Mouse (Mus musculus): ENCODE results near the gene Impad1. TPM values are rescaled to one million over a fixed set of nuclear protein-coding genes. Genes with fewer than 3 reads are reported as not detected.

Impad1 gene
- polyA plus RNA-seq (2014; fragmentation: Nextera tagmentation; extraction: Ambion mirVana) = 60.6 and 65.7 TPM in 2 replicates

- H3K27ac ChIP-seq (ENCODE audit: low read length) = peak within 1 kb of the TSS; percentile 81
- no peaks in the 10 kb centered on the region for H3K27me3 ChIP-seq (ENCODE audit: control insufficient read depth, insufficient read depth, low read length)
- peak within 1 kb of the TSS; percentile 59 for H3K4me2 ChIP-seq (replicated peaks; ENCODE audit: low read depth, low read length)
- peak within 1 kb of the TSS; percentile 73 for H3K9ac ChIP-seq (replicated peaks; ENCODE audit: low read depth, low read length)
- no peaks in the 10 kb centered on the region; the same call in 1 of the 2 replicates for H3K4me1 ChIP-seq (ENCODE audit: control insufficient read depth, insufficient read depth, low read length)
- WGBS = under 1% methylated on average over 47 of the region's 48 CpGs
- peak within 1 kb of the TSS; percentile 74 for H3K4me3 ChIP-seq (ENCODE audit: low read depth, low read length)
- H3K36me3 ChIP-seq (ENCODE audit: control insufficient read depth, insufficient read depth, low read length) = no peaks in the 10 kb centered on the region
- H3K9me3 ChIP-seq (ENCODE audit: control insufficient read depth, low read depth, low read length) = no peaks in the 10 kb centered on the region; the same call in 1 of the 2 replicates
- peak; percentile 94 for ATAC-seq (ENCODE audit: insufficient number of reproducible peaks, insufficient read depth, low FRiP score, low read depth)
These were observed at the start of gene Impad1 for GRCm38 (mm10) chr4:4792992-4793834. Gene Impad1, minus strand, starts transcription at chr4:4793355.

- H3K4me3 ChIP-seq (ENCODE audit: low read depth, low read length) = no peak overlapping the region
- no peaks in the 10 kb centered on the region for H3K27me3 ChIP-seq (ENCODE audit: control insufficient read depth, insufficient read depth, low read length)
- H3K9me3 ChIP-seq (ENCODE audit: control insufficient read depth, low read depth, low read length) = no peaks in the 10 kb centered on the region
- H3K27ac ChIP-seq (ENCODE audit: low read length) = no peak overlapping the region
- no peaks in the 10 kb centered on the region for H3K36me3 ChIP-seq (ENCODE audit: control insufficient read depth, insufficient read depth, low read length)
- no peaks in the 10 kb centered on the region for H3K4me1 ChIP-seq (ENCODE audit: control insufficient read depth, insufficient read depth, low read length)
- H3K4me2 ChIP-seq (replicated peaks; ENCODE audit: low read depth, low read length) = no peak overlapping the region
- no peak for ATAC-seq (ENCODE audit: insufficient number of reproducible peaks, insufficient read depth, low FRiP score, low read depth)
- H3K9ac ChIP-seq (replicated peaks; ENCODE audit: low read depth, low read length) = no peak overlapping the region
- WGBS = 51% methylated on average over 1 of the region's 1 CpGs
These were observed 47.0 kb upstream of the Impad1 start for GRCm38 (mm10) chr4:4840145-4840544.

- H3K27me3 ChIP-seq (ENCODE audit: control insufficient read depth, insufficient read depth, low read length) = no peaks in the 10 kb centered on the region
- H3K9ac ChIP-seq (replicated peaks; ENCODE audit: low read depth, low read length) = no peak overlapping the region
- WGBS = 68% methylated on average over 5 of the region's 5 CpGs
- no peak overlapping the region for H3K27ac ChIP-seq (ENCODE audit: low read length)
- H3K9me3 ChIP-seq (ENCODE audit: control insufficient read depth, low read depth, low read length) = no peaks in the 10 kb centered on the region
- no peaks in the 10 kb centered on the region for H3K36me3 ChIP-seq (ENCODE audit: control insufficient read depth, insufficient read depth, low read length)
- H3K4me2 ChIP-seq (replicated peaks; ENCODE audit: low read depth, low read length) = no peak overlapping the region
- no peak overlapping the region for H3K4me3 ChIP-seq (ENCODE audit: low read depth, low read length)
- H3K4me1 ChIP-seq (ENCODE audit: control insufficient read depth, insufficient read depth, low read length) = no peaks in the 10 kb centered on the region
- ATAC-seq (ENCODE audit: insufficient number of reproducible peaks, insufficient read depth, low FRiP score, low read depth) = no peak
These were observed 40.7 kb upstream of the Impad1 start for GRCm38 (mm10) chr4:4833789-4834295.

- H3K9me3 ChIP-seq (ENCODE audit: control insufficient read depth, low read depth, low read length) = no peaks in the 10 kb centered on the region
- WGBS = 74% methylated on average over 2 of the region's 2 CpGs
- H3K27ac ChIP-seq (ENCODE audit: low read length) = no peak overlapping the region
- H3K36me3 ChIP-seq (ENCODE audit: control insufficient read depth, insufficient read depth, low read length) = no peaks in the 10 kb centered on the region
- ATAC-seq (ENCODE audit: insufficient number of reproducible peaks, insufficient read depth, low FRiP score, low read depth) = no peak
- H3K27me3 ChIP-seq (ENCODE audit: control insufficient read depth, insufficient read depth, low read length) = no peaks in the 10 kb centered on the region
- H3K4me3 ChIP-seq (ENCODE audit: low read depth, low read length) = no peak overlapping the region
- H3K4me2 ChIP-seq (replicated peaks; ENCODE audit: low read depth, low read length) = no peak overlapping the region
- H3K4me1 ChIP-seq (ENCODE audit: control insufficient read depth, insufficient read depth, low read length) = no peaks in the 10 kb centered on the region
- no peak overlapping the region for H3K9ac ChIP-seq (replicated peaks; ENCODE audit: low read depth, low read length)
These were observed 35.0 kb upstream of the Impad1 start for GRCm38 (mm10) chr4:4828131-4828530.

- 58% methylated on average over 1 of the region's 1 CpGs for WGBS
- no peak overlapping the region for H3K9ac ChIP-seq (replicated peaks; ENCODE audit: low read depth, low read length)
- ATAC-seq (ENCODE audit: insufficient number of reproducible peaks, insufficient read depth, low FRiP score, low read depth) = no peak
- no peaks in the 10 kb centered on the region for H3K4me1 ChIP-seq (ENCODE audit: control insufficient read depth, insufficient read depth, low read length)
- no peak overlapping the region for H3K4me3 ChIP-seq (ENCODE audit: low read depth, low read length)
- H3K36me3 ChIP-seq (ENCODE audit: control insufficient read depth, insufficient read depth, low read length) = no peaks in the 10 kb centered on the region
- no peaks in the 10 kb centered on the region for H3K9me3 ChIP-seq (ENCODE audit: control insufficient read depth, low read depth, low read length)
- H3K27me3 ChIP-seq (ENCODE audit: control insufficient read depth, insufficient read depth, low read length) = no peaks in the 10 kb centered on the region
- H3K27ac ChIP-seq (ENCODE audit: low read length) = no peak overlapping the region
- no peak overlapping the region for H3K4me2 ChIP-seq (replicated peaks; ENCODE audit: low read depth, low read length)
These were observed 29.0 kb upstream of the Impad1 start for GRCm38 (mm10) chr4:4822119-4822518.

GRCm38 (mm10) chr4:4792141-4792991, 789 bp downstream of the Impad1 start:
- Histone ChIP-seq H3K36me3 (ENCODE audit: control insufficient read depth, insufficient read depth, low read length) (peaks cover 3% of the 10 kb centered on the region; the same call in 1 of the 2 replicates), H3K9me3 (ENCODE audit: control insufficient read depth, low read depth, low read length) (no peaks in the 10 kb centered on the region; the same call in 1 of the 2 replicates), H3K27me3 (ENCODE audit: control insufficient read depth, insufficient read depth, low read length) (no peaks in the 10 kb centered on the region), H3K4me3 (ENCODE audit: low read depth, low read length) (peak overlapping the region; percentile 74), H3K4me2 (replicated peaks; ENCODE audit: low read depth, low read length) (peak overlapping the region; percentile 59), H3K27ac (ENCODE audit: low read length) (peak overlapping the region; percentile 81), H3K9ac (replicated peaks; ENCODE audit: low read depth, low read length) (peak overlapping the region; percentile 73), H3K4me1 (ENCODE audit: control insufficient read depth, insufficient read depth, low read length) (no peaks in the 10 kb centered on the region; the same call in 1 of the 2 replicates)
- peak; percentile 79 for ATAC-seq (ENCODE audit: insufficient number of reproducible peaks, insufficient read depth, low FRiP score, low read depth)
- 1% methylated on average over 61 of the region's 61 CpGs for whole genome bisulfite sequencing

- Histone ChIP-seq H3K9me3 (ENCODE audit: control insufficient read depth, low read depth, low read length) (no peaks in the 10 kb centered on the region; the same call in 1 of the 2 replicates), H3K9ac (replicated peaks; ENCODE audit: low read depth, low read length) (no peak overlapping the region), H3K4me1 (ENCODE audit: control insufficient read depth, insufficient read depth, low read length) (no peaks in the 10 kb centered on the region; the same call in 1 of the 2 replicates), H3K27ac (ENCODE audit: low read length) (no peak overlapping the region), H3K4me2 (replicated peaks; ENCODE audit: low read depth, low read length) (peak overlapping the region; percentile 59), H3K27me3 (ENCODE audit: control insufficient read depth, insufficient read depth, low read length) (no peaks in the 10 kb centered on the region), H3K36me3 (ENCODE audit: control insufficient read depth, insufficient read depth, low read length) (peaks cover 3% of the 10 kb centered on the region; the same call in 1 of the 2 replicates), H3K4me3 (ENCODE audit: low read depth, low read length) (peak overlapping the region; percentile 74)
- no peak for ATAC-seq (ENCODE audit: insufficient number of reproducible peaks, insufficient read depth, low FRiP score, low read depth)
- 88% methylated on average over 1 of the region's 1 CpGs for WGBS
These were observed 2.0 kb downstream of the Impad1 start for GRCm38 (mm10) chr4:4791180-4791579.

GRCm38 (mm10) chr4:4785169-4785568, 8.0 kb downstream of the Impad1 start:
- 86% methylated on average over 2 of the region's 2 CpGs for WGBS
- Histone ChIP-seq H3K9ac (replicated peaks; ENCODE audit: low read depth, low read length) (no peak overlapping the region), H3K27me3 (ENCODE audit: control insufficient read depth, insufficient read depth, low read length) (no peaks in the 10 kb centered on the region), H3K4me3 (ENCODE audit: low read depth, low read length) (no peak overlapping the region), H3K4me2 (replicated peaks; ENCODE audit: low read depth, low read length) (no peak overlapping the region), H3K4me1 (ENCODE audit: control insufficient read depth, insufficient read depth, low read length) (no peaks in the 10 kb centered on the region), H3K27ac (ENCODE audit: low read length) (no peak overlapping the region), H3K9me3 (ENCODE audit: control insufficient read depth, low read depth, low read length) (0 out of 2 replicates have a peak, but pooled peaks cover 8% of the 10 kb centered on the region), H3K36me3 (ENCODE audit: control insufficient read depth, insufficient read depth, low read length) (peaks cover 7% of the 10 kb centered on the region; the same call in 1 of the 2 replicates)
- ATAC-seq (ENCODE audit: insufficient number of reproducible peaks, insufficient read depth, low FRiP score, low read depth) = no peak
